Mouse (Mus musculus) liver, adult (tissue): ENCODE results near the gene Rsph10b.

Source experiments
- GATA4 ChIP-seq: IDR thresholded peaks from 2 replicates; pipeline ENCODE4 v1.6.1; 2014; ENCODE audit warnings: mild to moderate bottlenecking, low read length; ENCODE audit not compliant: insufficient replicate concordance

Rsph10b gene

DNA sequence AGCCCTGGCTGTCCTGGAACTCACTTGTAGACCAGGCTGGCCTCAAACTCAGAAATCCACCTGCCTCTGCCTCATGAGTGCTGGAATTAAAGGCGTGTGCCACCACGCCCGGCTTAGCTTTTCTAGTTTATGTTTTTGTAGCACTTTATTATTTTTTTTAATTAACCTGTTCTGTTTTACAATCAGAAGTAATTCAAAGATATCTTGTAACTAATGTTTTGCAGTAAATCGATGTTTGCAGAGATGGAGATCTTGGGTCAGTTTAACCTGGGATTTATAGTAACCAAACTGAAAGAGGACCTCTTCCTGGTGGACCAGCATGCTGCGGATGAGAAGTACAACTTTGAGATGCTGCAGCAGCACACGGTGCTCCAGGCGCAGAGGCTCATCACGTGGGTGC lies 5.0 kb upstream of the Rsph10b start, which contains the start of gene Gm42421:
Gene Gm42421, plus strand, starts transcription at position 301 of the 400 bp plus-strand sequence.
- TF ChIP-seq GATA4 = no peak

DNA sequence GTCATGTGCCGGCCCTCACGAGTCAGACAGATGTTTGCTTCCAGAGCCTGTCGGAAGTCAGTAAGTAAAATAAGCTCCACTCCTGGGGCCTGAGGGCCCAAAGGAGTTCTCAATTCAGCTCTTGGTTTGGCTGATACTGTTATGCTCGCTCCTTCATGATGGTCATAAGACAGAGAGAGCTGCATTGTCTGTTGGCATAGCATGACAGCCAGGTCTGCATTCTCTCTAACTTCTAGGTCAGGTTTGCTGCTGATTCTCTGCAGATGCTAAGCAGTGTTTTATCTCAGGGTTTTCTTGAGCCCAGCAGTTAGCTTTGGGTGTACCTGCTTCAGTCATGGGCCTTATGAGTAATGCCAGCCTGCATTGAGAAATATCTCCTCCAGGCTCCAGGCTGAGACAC lies 3.5 kb upstream of the Rsph10b start:
- TF ChIP-seq GATA4 = no peak

DNA sequence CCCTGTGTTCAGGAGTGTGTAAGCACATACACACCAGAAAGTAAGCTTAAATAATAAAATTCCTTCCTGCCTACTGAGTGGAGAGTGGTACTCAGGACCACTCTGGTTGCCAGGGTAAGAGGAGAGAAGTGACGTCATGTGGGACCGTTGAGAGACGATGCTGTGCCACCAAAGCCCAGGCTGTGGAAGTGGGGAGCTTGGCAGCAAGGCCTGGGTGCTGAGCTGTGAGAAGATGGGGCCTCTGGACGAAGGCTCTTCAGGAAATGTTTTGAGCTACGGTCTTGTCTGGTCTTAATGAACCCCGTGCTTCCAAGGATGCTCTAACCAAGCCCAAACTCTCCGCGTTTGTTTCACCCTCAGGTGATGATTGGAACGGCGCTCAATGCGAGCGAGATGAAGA lies 2.2 kb upstream of the Rsph10b start:
- TF ChIP-seq GATA4 = no peak

DNA sequence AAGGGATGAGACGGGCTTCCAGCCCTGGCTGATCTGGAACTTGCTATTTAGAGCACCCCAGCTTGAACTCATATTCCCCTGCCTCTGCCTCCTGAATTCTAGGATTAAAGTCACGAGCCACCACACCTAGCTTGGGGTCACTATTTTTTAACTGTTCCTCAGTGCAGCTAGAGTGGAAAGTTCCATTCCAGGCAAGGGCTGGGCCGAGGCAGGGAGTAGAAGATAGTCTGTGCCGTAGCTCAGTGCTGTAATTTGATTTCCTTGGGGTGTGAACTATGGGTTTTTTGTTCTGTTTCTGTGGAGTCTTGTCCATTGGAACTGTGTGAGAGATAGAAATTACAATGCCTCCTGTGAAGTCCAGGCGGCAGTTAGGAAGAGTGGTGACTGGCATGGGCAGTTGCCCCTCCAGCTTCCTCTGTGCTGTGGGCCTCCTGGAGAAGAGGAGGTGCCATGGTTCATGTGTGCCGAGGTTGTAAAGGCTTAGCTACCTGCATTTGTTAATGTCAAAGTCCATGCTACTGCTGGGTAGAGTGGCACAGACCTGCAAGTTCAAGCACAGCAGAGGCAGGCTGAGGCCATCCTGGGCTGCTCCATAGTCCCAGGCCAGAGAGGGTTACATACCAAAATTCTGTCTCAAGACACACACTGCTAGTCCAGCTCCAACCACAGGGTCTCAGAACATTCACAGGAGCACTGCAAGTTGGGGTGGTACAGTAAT lies 813 bp upstream of the Rsph10b start:
- no peak for TF ChIP-seq GATA4

DNA sequence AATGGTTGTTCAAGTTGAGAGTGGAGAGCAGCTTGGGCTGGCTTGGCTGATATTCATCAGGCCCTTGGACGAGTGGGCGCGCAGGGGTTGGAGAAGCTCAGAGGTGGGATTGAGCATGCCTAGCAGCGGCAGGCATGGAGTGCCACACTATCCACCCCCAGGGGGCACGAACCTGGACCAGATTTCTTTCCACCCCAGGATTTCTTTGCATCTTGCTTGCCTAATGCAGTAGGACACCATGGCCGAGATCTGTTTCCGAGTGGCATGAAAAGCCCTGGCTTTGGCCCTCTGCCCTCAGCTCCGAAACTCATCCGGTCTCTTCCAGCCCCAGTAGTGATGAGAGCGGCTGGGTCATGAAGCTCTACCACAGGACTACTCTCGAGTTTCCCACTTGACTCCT lies 579 bp downstream of the Rsph10b start:
- no peak for TF ChIP-seq GATA4

DNA sequence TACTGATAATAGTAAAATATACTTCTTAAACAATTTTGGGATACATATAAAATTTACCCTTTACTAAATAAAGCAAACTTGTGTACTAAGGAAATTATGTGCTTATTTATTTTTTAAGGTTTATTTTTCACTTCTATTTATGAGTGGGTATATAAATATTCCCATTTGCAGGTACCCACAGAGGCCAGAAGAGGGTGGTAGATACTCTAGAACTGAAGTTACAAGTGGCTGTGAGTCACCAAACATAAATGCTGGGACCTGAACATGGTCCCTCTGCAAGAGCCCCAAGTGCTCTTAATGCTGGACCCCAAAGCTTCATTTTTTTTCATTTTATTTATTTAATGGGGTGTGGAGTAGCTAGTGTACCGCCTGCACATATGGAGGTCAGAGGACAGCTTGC lies 1.0 kb downstream of the Rsph10b start:
- TF ChIP-seq GATA4 = no peak

DNA sequence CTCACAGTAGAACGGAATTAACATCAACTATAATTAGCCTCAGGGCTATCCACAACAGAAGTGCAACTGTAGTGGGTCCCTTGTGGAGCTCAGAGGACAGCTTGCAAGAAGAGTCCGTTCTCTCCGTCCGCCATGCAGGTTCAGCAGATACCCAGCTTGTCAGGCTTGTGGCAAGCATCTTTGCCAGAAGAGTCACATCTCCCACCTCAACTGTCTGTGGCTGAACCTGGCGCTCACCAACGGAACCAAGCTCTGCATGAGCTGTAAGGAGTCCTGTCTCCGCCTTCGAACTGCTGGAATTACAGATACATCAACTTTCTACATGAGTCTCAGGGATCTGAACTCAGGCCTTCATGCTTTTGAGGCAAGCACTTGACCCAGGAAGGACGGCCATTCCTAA lies 3.3 kb downstream of the Rsph10b start:
- no peak for TF ChIP-seq GATA4

DNA sequence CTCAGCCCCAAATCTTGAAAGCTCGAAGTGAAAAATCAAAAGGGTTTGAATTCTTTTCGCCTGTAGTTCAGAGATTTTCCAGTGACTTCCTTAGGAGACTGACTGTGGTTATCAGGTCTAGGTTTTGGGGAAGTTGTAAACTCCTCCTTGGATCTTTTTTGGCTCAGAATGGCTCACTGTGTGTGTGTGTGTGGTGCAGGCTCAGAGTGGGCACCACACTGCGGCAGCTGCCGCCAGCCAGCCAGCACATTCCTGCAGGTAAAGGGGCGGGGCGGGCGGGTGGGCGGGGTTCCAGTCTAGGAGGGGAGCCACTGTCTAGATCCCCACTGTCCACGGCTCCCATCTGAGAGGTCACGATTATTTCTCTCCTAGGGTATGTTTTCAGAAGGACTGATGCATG lies 8.8 kb downstream of the Rsph10b start:
- no peak for TF ChIP-seq GATA4

DNA sequence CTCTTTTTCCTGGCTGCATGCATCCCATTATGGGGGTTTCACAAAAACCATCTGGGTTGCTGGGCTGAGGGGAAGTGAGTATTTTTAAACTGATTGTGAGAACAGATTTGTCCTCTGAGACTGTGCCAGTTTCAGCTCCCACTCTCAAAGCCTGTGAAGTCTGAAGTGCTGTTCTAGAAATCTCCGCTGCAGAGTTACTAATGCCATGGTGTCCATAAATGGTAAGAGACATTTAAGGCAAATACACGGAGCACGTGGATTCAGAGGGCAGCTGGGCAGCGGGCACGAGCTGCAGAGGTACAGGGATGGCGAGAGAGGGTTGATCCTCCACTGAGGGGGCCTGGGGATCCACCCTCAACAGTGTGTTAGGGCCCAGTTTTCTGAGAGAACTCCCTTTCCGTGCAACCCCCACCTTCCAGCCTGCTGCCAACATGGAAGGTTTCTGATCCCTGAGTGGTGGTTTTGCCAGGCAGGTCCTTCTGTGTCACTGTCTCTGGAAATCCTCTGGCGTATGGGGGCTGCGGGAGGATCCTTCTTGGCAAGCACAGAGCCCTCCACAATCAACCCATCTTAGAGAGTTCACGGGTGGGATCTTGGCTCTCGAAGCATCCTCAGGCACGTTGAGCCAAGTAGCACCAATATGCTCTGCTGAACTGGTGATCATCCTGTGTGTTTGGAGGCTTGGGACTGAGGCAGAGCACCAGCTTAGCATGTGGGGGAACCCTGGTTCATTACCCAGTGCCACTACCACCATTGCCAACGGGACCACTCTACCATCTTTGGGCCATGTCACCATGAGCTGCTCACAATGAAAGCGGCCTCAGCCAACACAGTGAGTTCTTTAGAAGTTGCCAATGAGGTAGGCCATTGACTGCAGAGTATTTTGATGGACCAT lies 10.6 kb downstream of the Rsph10b start:
- TF ChIP-seq GATA4 = no peak

DNA sequence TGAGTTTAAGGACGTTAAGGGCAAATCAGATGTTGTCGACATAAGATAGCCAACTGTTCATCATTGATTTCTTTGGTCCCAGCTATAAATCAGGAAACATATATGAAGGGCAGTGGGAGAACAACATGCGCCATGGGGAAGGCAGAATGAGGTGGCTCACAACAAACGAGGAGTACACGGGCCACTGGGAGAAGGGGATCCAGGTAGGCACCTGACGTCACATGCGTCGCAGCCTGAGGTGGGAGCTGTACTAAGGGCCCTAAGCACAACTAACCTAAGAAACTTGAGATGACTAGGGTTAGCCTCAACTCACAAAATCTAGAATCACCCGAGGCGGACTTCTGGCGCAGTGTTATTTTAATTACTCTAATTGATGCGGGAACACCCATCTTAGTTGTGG lies 15.5 kb downstream of the Rsph10b start:
- no peak for TF ChIP-seq GATA4

DNA sequence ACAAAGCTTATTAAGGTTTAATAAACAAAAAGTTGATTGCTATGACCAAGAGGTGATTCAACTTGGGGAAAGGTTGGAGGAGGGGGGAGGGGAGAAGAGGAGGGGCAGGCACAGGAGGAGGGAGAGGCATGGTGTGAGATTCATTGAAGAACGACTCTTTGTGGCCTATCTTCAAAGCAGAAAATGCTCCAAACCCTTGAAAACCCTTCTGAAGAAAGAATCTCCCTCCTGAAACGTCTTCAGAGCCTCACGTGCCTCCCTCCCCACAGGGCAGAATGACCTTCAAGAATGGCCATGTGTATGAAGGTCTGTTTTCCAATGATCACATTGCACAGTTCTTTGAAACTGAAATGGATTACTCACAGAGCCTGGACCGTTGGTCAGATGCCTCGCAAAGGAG lies 17.2 kb downstream of the Rsph10b start:
- no peak for TF ChIP-seq GATA4

DNA sequence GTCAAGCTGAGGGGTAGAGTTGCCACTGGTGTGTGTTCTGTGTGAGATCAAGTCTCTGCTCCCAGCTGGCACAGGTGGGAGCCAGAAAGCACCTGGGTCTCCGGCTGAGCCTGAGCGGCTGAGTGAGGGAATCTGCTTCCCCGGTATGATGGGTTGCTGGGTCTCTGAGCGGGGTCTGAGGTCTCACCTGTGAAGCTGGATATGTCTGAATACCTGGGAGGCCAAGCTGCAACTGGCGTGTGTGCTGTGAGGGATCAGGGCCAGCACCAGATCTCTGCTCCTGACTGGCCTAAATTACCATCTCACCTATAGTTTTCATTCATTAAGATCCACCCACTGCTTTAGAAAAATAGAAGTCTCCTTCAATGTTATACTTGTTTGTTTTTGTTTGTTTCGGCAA lies 24.3 kb downstream of the Rsph10b start:
- TF ChIP-seq GATA4 = no peak

DNA sequence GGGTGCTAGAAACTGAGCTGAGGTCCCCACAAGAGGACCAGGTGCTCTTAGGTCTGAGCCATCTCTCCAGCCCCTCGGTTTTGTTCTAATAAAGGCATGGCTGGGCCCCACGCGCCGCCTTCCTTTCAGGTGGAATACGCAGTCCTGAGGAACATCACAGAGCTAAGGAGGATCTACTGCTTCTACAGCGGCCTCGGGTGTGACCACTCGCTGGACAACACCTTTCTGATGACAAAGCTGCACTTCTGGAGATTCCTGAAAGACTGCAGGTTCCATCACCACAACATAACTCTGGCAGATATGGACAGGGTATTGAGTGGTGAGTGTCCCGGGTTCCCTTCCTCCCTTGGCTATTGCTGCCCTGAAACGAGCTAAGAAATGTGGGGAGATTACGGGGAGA lies 26.7 kb downstream of the Rsph10b start:
- TF ChIP-seq GATA4 = no peak

DNA sequence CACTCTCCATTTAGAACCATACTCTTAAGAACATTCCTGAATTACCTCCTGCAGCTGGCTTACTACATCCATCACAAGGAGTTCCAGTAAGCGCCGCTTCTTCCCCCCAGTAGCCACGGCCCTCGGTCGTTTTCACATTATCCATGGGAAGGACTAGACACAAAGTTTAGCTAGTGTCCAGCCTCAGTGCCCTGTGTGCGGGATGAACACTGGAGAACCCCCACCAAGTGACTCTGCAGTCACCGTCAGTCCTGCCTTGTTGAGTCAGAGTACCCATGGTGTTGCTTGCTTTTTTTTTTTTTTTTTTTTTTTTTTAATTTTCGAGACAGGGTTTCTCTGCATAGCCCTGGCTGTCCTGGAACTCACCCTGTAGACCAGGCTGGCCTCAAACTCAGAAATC lies 28.3 kb downstream of the Rsph10b start:
- TF ChIP-seq GATA4 = no peak

DNA sequence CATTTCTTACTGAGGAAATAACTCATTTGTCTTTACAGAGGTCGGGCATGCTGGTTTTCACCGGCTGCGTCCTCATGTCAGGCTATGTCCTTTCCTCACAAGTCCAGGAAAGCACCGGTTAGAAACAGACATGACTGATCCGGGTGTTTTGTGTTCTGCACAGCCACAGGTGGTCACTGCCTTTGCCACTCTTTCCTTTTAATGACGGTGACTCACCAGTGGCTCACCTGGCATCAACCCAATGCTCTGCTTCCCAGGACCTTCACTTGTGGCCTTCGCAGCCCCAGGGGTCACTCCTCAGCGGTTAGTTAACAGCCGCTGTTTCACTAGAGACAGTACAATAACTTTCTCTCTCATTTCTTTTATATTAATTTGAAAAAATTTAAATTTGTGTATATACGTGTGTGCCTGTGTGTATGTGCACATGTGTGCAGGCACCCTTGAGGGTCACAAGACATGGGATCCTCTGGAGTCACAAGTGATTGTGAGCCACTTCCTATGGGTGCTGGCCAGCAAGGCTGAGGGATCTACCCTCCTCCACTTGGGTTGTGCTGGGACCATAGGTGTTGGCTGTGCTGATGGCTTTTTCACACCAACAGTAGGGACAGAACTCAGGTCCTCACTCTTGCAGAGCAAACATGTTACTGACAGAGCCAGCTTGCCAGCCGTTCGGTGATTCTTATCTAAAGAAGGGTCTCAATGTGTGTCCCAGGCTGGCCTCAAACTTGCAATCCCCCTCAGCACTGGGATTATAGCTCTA lies 32.9 kb downstream of the Rsph10b start:
- TF ChIP-seq GATA4 = no peak

DNA sequence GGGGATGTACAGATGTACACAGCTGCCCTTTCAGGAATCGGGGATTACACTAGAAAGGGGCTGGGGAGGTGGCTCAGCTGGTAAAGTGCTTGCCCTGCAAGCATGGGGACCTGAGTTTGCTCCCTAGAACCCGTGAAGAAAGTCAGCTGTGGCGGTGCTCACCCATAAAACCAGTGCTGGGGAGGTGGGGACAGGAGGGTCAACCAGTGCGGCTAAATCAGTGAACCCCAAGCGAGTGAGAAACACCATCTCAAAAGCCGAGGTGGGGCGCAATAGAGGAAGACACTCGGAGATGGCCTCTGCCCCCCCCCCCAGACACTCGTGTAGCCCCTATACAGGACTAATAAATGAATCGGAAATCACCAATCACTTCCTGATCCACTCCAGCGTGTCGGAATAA lies 33.8 kb downstream of the Rsph10b start:
- TF ChIP-seq GATA4 = no peak
